In the genomic region with DNA sequence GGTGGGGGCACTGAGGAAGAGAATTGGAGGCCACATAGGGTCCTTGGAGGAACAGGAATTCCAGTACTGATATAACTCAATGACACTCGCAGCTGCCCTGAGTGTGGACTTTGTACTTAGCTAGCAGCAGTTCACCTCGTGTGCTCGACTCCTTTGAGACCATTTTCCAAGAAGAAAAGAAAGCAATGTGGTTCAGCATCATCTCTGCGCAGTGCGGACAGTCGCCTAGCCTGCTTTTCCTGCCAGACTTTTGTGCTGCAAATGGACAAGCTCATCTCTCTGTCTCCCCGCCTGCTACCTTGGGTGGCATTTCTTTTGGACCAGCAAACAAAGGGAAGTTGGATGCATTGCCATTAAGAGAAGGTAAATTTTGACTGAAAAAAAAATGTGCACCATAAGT, we compare ENCODE assay signal across 24 mouse cellular contexts. TPM values are rescaled to one million over a fixed set of nuclear protein-coding genes. Genes with fewer than 3 reads are reported as not detected.
A peak's percentile ranks its signal among the peaks of the same experiment; 100 is the strongest.
DNase-seq lines count a peak whose midpoint lies in the region; ATAC-seq and TF ChIP-seq lines count a peak whose summit lies in the region.
"Had no signal": no experiment of that assay in that cellular context is flagged by ENCODE, and none has a peak within 500 bp of the region (broad histone marks: within the 10 kb centered on the region; RNA-seq: fewer than 3 reads in every experiment).

No protein-coding gene starts in this region.

- H3K9ac ChIP-seq in forebrain, embryonic 13.5 days: no peak overlapping the region
- H3K9ac ChIP-seq in forebrain, embryonic 11.5 days (ENCODE audit: low read length): no peak overlapping the region
- no peak overlapping the region for H3K9ac ChIP-seq in intestine, embryonic 14.5 days (ENCODE audit: low read length)
- no peak overlapping the region for H3K9ac ChIP-seq in intestine, embryonic 15.5 days
- no peak overlapping the region for H3K9ac ChIP-seq in ES-Bruce4 (ENCODE audit: low read depth, poor library complexity, severe bottlenecking)
- H3K9ac ChIP-seq: heart, embryonic 13.5 days; hindbrain, embryonic 12.5 days; hindbrain, embryonic 15.5 days had no signal

- TF ChIP-seq POLR2A in ES-Bruce4 (IDR thresholded peaks at IDR 0.05; ENCODE audit: insufficient read depth, low read length): no peak

- no peak for TF ChIP-seq CTCF in ES-Bruce4 (IDR thresholded peaks at IDR 0.05; ENCODE audit: low read depth, low read length)

- no peak for ATAC-seq in forebrain, embryonic 13.5 days
- no peak for ATAC-seq in forebrain, embryonic 11.5 days (replicated peaks; ENCODE audit: low FRiP score)
- no peak for ATAC-seq in intestine, embryonic 14.5 days (replicated peaks; ENCODE audit: low FRiP score, low TSS enrichment, low read depth)
- ATAC-seq in intestine, embryonic 15.5 days: no peak
- ATAC-seq: activated CD4-positive, CD25-positive, alpha-beta regulatory T cell, adult 4 months; CD4-positive, CD25-positive, alpha-beta regulatory T cell, adult 4 months; intestine, embryonic 16.5 days had no signal

- no peak for DNase-seq in forebrain, embryonic 11.5 days (ENCODE audit: low spot score)
- DNase-seq in intestine, embryonic 14.5 days (ENCODE audit: low spot score): peak; percentile 43
- peak; percentile 8 for DNase-seq in embryonic facial prominence, embryonic 10.5 days (ENCODE audit: low spot score)
- DNase-seq in midbrain, embryonic 10.5 days (ENCODE audit: low spot score): no peak
- DNase-seq: adrenal gland, adult 8-10 months; adrenal gland, postnatal 25 days; cerebellum, adult 11-12 months; cerebellum, adult 8-10 months; cerebellum, postnatal 10 days; cerebellum, postnatal 36 days; embryo, embryonic 11 days; gastrocnemius, postnatal 10 days; gastrocnemius, postnatal 36 days; heart, postnatal 14 days; kidney, adult 18-20 months had no signal

- H3K27me3 ChIP-seq in forebrain, embryonic 13.5 days: no peaks in the 10 kb centered on the region
- H3K27me3 ChIP-seq in forebrain, embryonic 11.5 days (ENCODE audit: control insufficient read depth, insufficient read depth, low read length): no peaks in the 10 kb centered on the region
- no peaks in the 10 kb centered on the region for H3K27me3 ChIP-seq in intestine, embryonic 14.5 days (replicated peaks; ENCODE audit: control insufficient read depth, insufficient read depth, low read length)
- H3K27me3 ChIP-seq in intestine, embryonic 15.5 days (replicated peaks): no peaks in the 10 kb centered on the region; the same call in 1 of the 2 replicates
- H3K27me3 ChIP-seq in ES-Bruce4 (ENCODE audit: control insufficient read depth, insufficient read depth, low read length, poor library complexity, severe bottlenecking): no peaks in the 10 kb centered on the region
- no peaks in the 10 kb centered on the region for H3K27me3 ChIP-seq in embryonic facial prominence, embryonic 10.5 days (replicated peaks; ENCODE audit: low read depth, poor library complexity, severe bottlenecking)
- H3K27me3 ChIP-seq in midbrain, embryonic 10.5 days (ENCODE audit: low read depth, poor library complexity, severe bottlenecking): no peaks in the 10 kb centered on the region
- H3K27me3 ChIP-seq: heart, embryonic 13.5 days; hindbrain, embryonic 12.5 days; hindbrain, embryonic 15.5 days had no signal

- H3K36me3 ChIP-seq in forebrain, embryonic 13.5 days (ENCODE audit: poor library complexity, severe bottlenecking): no peaks in the 10 kb centered on the region
- H3K36me3 ChIP-seq in forebrain, embryonic 11.5 days (ENCODE audit: control insufficient read depth, insufficient read depth, low read length): no peaks in the 10 kb centered on the region
- no peaks in the 10 kb centered on the region for H3K36me3 ChIP-seq in intestine, embryonic 14.5 days (ENCODE audit: control insufficient read depth, insufficient read depth, low read length)
- H3K36me3 ChIP-seq in intestine, embryonic 15.5 days: no peaks in the 10 kb centered on the region
- H3K36me3 ChIP-seq in ES-Bruce4 (ENCODE audit: control insufficient read depth, insufficient read depth, low read length, poor library complexity, severe bottlenecking): no peaks in the 10 kb centered on the region
- H3K36me3 ChIP-seq in embryonic facial prominence, embryonic 10.5 days (replicated peaks): no peaks in the 10 kb centered on the region
- H3K36me3 ChIP-seq in midbrain, embryonic 10.5 days: no peaks in the 10 kb centered on the region
- H3K36me3 ChIP-seq: heart, embryonic 13.5 days; hindbrain, embryonic 12.5 days; hindbrain, embryonic 15.5 days had no signal

- peak; percentile 64; the same call in 1 of the 2 replicates for TF ChIP-seq EP300 in ES-Bruce4 (IDR thresholded peaks at IDR 0.05; ENCODE audit: insufficient read depth, low read depth, low read length)

- peak overlapping the region; percentile 33; the same call in 1 of the 2 replicates for H3K4me2 ChIP-seq in forebrain, embryonic 13.5 days
- H3K4me2 ChIP-seq in forebrain, embryonic 11.5 days (ENCODE audit: low read depth, low read length, severe bottlenecking): no peak overlapping the region
- H3K4me2 ChIP-seq in intestine, embryonic 14.5 days (ENCODE audit: low read length): no peak overlapping the region
- H3K4me2 ChIP-seq in intestine, embryonic 15.5 days (replicated peaks): no peak overlapping the region
- H3K4me2 ChIP-seq: heart, embryonic 13.5 days; hindbrain, embryonic 12.5 days; hindbrain, embryonic 15.5 days had no signal

- 46% methylated on average over 7 of the region's 7 CpGs for WGBS in forebrain, embryonic 13.5 days
- 61% methylated on average over 7 of the region's 7 CpGs for WGBS in forebrain, embryonic 11.5 days
- WGBS in intestine, embryonic 14.5 days: 65% methylated on average over 7 of the region's 7 CpGs
- 58% methylated on average over 7 of the region's 7 CpGs for WGBS in intestine, embryonic 15.5 days
- WGBS in embryonic facial prominence, embryonic 10.5 days: 69% methylated on average over 7 of the region's 7 CpGs
- WGBS in midbrain, embryonic 10.5 days: 78% methylated on average over 7 of the region's 7 CpGs

- peaks cover 15% of the 10 kb centered on the region for H3K4me1 ChIP-seq in forebrain, embryonic 13.5 days
- H3K4me1 ChIP-seq in forebrain, embryonic 11.5 days (replicated peaks; ENCODE audit: control insufficient read depth, insufficient read depth, low read length): 0 out of 2 replicates have a peak, but pooled peaks cover 4% of the 10 kb centered on the region
- no peaks in the 10 kb centered on the region for H3K4me1 ChIP-seq in intestine, embryonic 14.5 days (replicated peaks; ENCODE audit: control insufficient read depth, insufficient read depth, low read length)
- no peaks in the 10 kb centered on the region for H3K4me1 ChIP-seq in intestine, embryonic 15.5 days (replicated peaks)
- H3K4me1 ChIP-seq in ES-Bruce4 (ENCODE audit: control insufficient read depth, insufficient read depth, low read length): no peaks in the 10 kb centered on the region
- peaks cover 6% of the 10 kb centered on the region; the same call in 1 of the 2 replicates for H3K4me1 ChIP-seq in embryonic facial prominence, embryonic 10.5 days
- H3K4me1 ChIP-seq in midbrain, embryonic 10.5 days: peaks cover 7% of the 10 kb centered on the region; the same call in 1 of the 2 replicates
- H3K4me1 ChIP-seq: hindbrain, embryonic 15.5 days had no signal

- H3K4me3 ChIP-seq in forebrain, embryonic 13.5 days: no peak overlapping the region
- no peak overlapping the region for H3K4me3 ChIP-seq in forebrain, embryonic 11.5 days (ENCODE audit: low read depth, low read length)
- no peak overlapping the region for H3K4me3 ChIP-seq in intestine, embryonic 14.5 days (ENCODE audit: low read depth, low read length)
- no peak overlapping the region for H3K4me3 ChIP-seq in intestine, embryonic 15.5 days (replicated peaks)
- no peak overlapping the region for H3K4me3 ChIP-seq in ES-Bruce4 (ENCODE audit: low read depth, low read length)
- H3K4me3 ChIP-seq in embryonic facial prominence, embryonic 10.5 days: no peak overlapping the region
- no peak overlapping the region for H3K4me3 ChIP-seq in midbrain, embryonic 10.5 days
- H3K4me3 ChIP-seq: heart, embryonic 13.5 days; hindbrain, embryonic 12.5 days; hindbrain, embryonic 15.5 days had no signal

- H3K27ac ChIP-seq in forebrain, embryonic 13.5 days: no peak overlapping the region
- no peak overlapping the region for H3K27ac ChIP-seq in forebrain, embryonic 11.5 days (ENCODE audit: low read depth, low read length)
- no peak overlapping the region for H3K27ac ChIP-seq in intestine, embryonic 14.5 days (ENCODE audit: low read depth)
- H3K27ac ChIP-seq in intestine, embryonic 15.5 days: no peak overlapping the region
- no peak overlapping the region for H3K27ac ChIP-seq in ES-Bruce4 (ENCODE audit: insufficient read depth, low read length)
- no peak overlapping the region for H3K27ac ChIP-seq in embryonic facial prominence, embryonic 10.5 days (replicated peaks)
- H3K27ac ChIP-seq in midbrain, embryonic 10.5 days (replicated peaks): no peak overlapping the region
- H3K27ac ChIP-seq: heart, embryonic 13.5 days; hindbrain, embryonic 12.5 days; hindbrain, embryonic 15.5 days had no signal

- H3K9me3 ChIP-seq in forebrain, embryonic 13.5 days (replicated peaks): peaks cover 4% of the 10 kb centered on the region; the same call in 1 of the 2 replicates
- H3K9me3 ChIP-seq in forebrain, embryonic 11.5 days (ENCODE audit: control insufficient read depth, low read length): no peaks in the 10 kb centered on the region
- no peaks in the 10 kb centered on the region for H3K9me3 ChIP-seq in intestine, embryonic 14.5 days (ENCODE audit: control insufficient read depth, low read length)
- no peaks in the 10 kb centered on the region for H3K9me3 ChIP-seq in intestine, embryonic 15.5 days
- no peaks in the 10 kb centered on the region for H3K9me3 ChIP-seq in ES-Bruce4 (replicated peaks; ENCODE audit: control insufficient read depth, insufficient read depth, low read length, poor library complexity, severe bottlenecking)
- H3K9me3 ChIP-seq in embryonic facial prominence, embryonic 10.5 days: no peaks in the 10 kb centered on the region
- H3K9me3 ChIP-seq in midbrain, embryonic 10.5 days (replicated peaks): no peaks in the 10 kb centered on the region
- H3K9me3 ChIP-seq: hindbrain, embryonic 15.5 days had no signal

RNA-seq across cellular contexts. Expression of a gene that starts 52.8 kb away (rescaled TPM):
- polyA plus RNA-seq in forebrain, embryonic 13.5 days (2015; fragmentation: Nextera tagmentation; extraction: Ambion mirVana): 55.2 and 55.4 TPM in 2 replicates
- 45.2 and 48.8 TPM in 2 replicates for polyA plus RNA-seq in forebrain, embryonic 11.5 days (2014; fragmentation: Nextera tagmentation; extraction: Ambion mirVana)
- 40.0 and 42.4 TPM in 2 replicates for polyA plus RNA-seq in intestine, embryonic 14.5 days (2014; fragmentation: Nextera tagmentation; extraction: Ambion mirVana)
- 35.7 and 38.6 TPM in 2 replicates for polyA plus RNA-seq in intestine, embryonic 15.5 days (2015; fragmentation: Nextera tagmentation; extraction: Ambion mirVana)
- polyA plus RNA-seq in ES-Bruce4 (2011; ENCODE audit: insufficient read depth, insufficient read length, low read depth, missing spikeins): 28.9 and 34.3 TPM in 2 replicates
- polyA plus RNA-seq in embryonic facial prominence, embryonic 10.5 days (2016; fragmentation: Nextera tagmentation; extraction: Ambion mirVana): 37.1 and 39.7 TPM in 2 replicates
- 38.9 and 45.7 TPM in 2 replicates for polyA plus RNA-seq in midbrain, embryonic 10.5 days (2016; fragmentation: Nextera tagmentation; extraction: Ambion mirVana)

Comparison
In these comparisons a context has a peak if more than half of its experiments do, and no peak if none do; other contexts are left out.
1. DNase-seq: peak in intestine, embryonic 14.5 days (single experiment) and embryonic facial prominence, embryonic 10.5 days (single experiment); none in forebrain, embryonic 11.5 days (single experiment) and midbrain, embryonic 10.5 days (single experiment).